Mouse (Mus musculus): ENCODE data around the gene Zbtb42. TPM values are rescaled to one million over a fixed set of nuclear protein-coding genes. Genes with fewer than 3 reads are reported as not detected.
A peak's percentile ranks its signal among the peaks of the same experiment; 100 is the strongest.

The Zbtb42 gene
- total RNA-seq, 1 experiment: 1.8 TPM

GRCm38 (mm10) chr12:112674132-112675011 is 4.3 kb upstream of the Zbtb42 start, which contains the start of gene Akt1:
TSS of gene Akt1 (minus strand) at chr12:112674884.
- TF ChIP-seq ZC3H11A (IDR thresholded peaks at IDR 0.05; ENCODE audit: borderline replicate concordance, low read depth, low read length) (no peak), MAFK (IDR thresholded peaks at IDR 0.05; ENCODE audit: insufficient read depth, low read depth, low read length) (no peak)
- DNase-seq (ENCODE audit: low read depth, low spot score): no peak
- Histone ChIP-seq H3K4me1 (ENCODE audit: control insufficient read depth in 2 of 2, insufficient read depth in 2 of 2, low read length in 2 of 2, poor library complexity in 1 of 2) (peaks cover 0 to 22% of the 10 kb centered on the region in 2 experiments; a peak in 2 of 4 replicates), H3K9ac (ENCODE audit: insufficient read depth, low read depth, low read length, poor library complexity, severe bottlenecking) (peak within 1 kb of the TSS; percentile 76), H3K9me3 (ENCODE audit: control insufficient read depth, insufficient read depth, low read depth, low read length) (no peaks in the 10 kb centered on the region), H3K36me3 (ENCODE audit: control insufficient read depth, insufficient read depth, low read length, poor library complexity, severe bottlenecking) (peaks cover 8% of the 10 kb centered on the region; the same call in 1 of the 2 replicates), H3K4me3 (ENCODE audit: insufficient read depth in 1 of 2, low read depth in 1 of 2, low read length in 2 of 2, poor library complexity in 1 of 2, severe bottlenecking in 1 of 2) (peak within 1 kb of the TSS; percentile 73 to 76), H3K27ac (ENCODE audit: insufficient read depth, low read depth, low read length, poor library complexity, severe bottlenecking) (no peak within 1 kb of the TSS)
- in situ Hi-C loops (cut with MboI; ENCODE audit: low sequenced_read_pairs in 2 of 2, unreplicated experiment in 2 of 2): no loop called here

DNA sequence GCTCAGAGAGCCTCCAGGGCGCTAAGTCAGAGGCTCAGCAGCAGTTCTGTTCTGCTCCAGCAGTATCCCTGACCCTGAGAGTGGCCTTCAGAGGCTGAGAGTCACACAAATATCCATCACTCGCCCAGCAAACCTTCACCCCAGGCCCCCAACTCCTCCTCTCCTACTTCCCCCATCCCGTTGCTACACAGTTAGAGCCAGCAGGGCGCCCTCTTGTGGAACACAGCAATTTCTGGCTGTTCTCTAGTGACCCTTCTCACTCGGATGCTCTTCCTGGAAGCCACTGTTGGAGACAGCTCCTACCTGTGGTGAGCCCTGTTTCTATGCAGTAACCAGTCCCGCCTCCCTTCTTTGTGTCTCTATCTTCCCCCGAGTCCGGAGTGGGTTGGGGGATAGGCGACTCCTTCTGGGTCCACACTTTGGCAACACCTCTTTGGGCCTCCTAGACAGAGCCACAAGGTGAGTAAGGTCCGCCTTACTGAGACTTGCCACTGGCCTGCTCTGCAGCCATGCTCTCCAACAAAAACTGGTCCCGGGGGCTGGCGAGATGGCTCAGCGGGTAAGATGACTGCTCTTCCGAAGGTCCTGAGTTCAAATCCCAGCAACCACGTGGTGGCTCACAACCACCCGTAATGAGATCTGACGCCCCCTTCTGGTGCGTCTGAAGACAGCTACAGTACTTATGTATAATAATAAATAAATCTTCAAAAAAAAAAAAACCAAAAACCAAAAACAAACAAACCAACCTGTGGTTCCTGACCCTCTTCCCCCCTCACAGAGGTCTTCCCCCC is 3.2 kb upstream of the Zbtb42 start:
- H3K4me3 ChIP-seq (ENCODE audit: insufficient read depth in 1 of 2, low read depth in 1 of 2, low read length in 2 of 2, poor library complexity in 1 of 2, severe bottlenecking in 1 of 2): peak overlapping the region; percentile 3 to 73; a peak in 3 of 4 replicates
- H3K9ac ChIP-seq (ENCODE audit: insufficient read depth, low read depth, low read length, poor library complexity, severe bottlenecking): peak overlapping the region; percentile 42; the same call in 1 of the 2 replicates
- no peak for TF ChIP-seq ZC3H11A (IDR thresholded peaks at IDR 0.05; ENCODE audit: borderline replicate concordance, low read depth, low read length)
- no peak for TF ChIP-seq CHD2 (IDR thresholded peaks at IDR 0.05; ENCODE audit: low read depth, low read length)
- no peak; the same call in 1 of the 2 replicates for TF ChIP-seq HCFC1 (IDR thresholded peaks at IDR 0.05; ENCODE audit: borderline replicate concordance, insufficient read depth, low read length)
- no peak for TF ChIP-seq MAFK (IDR thresholded peaks at IDR 0.05; ENCODE audit: insufficient read depth, low read depth, low read length)
- TF ChIP-seq ZNF384 (IDR thresholded peaks at IDR 0.05; ENCODE audit: low read depth, low read length): no peak
- H3K36me3 ChIP-seq (ENCODE audit: control insufficient read depth, insufficient read depth, low read length, poor library complexity, severe bottlenecking): no peaks in the 10 kb centered on the region
- in situ Hi-C loops (cut with MboI; ENCODE audit: low sequenced_read_pairs in 2 of 2, unreplicated experiment in 2 of 2): no loop called here
- DNase-seq (ENCODE audit: low read depth, low spot score): peak; percentile 89
- H3K27ac ChIP-seq (ENCODE audit: insufficient read depth, low read depth, low read length, poor library complexity, severe bottlenecking): no peak overlapping the region
- no peaks in the 10 kb centered on the region for H3K9me3 ChIP-seq (ENCODE audit: control insufficient read depth, insufficient read depth, low read depth, low read length)
- H3K4me1 ChIP-seq (ENCODE audit: control insufficient read depth in 2 of 2, insufficient read depth in 2 of 2, low read length in 2 of 2, poor library complexity in 1 of 2): peaks cover 0 to 24% of the 10 kb centered on the region in 2 experiments; a peak in 2 of 4 replicates

DNA sequence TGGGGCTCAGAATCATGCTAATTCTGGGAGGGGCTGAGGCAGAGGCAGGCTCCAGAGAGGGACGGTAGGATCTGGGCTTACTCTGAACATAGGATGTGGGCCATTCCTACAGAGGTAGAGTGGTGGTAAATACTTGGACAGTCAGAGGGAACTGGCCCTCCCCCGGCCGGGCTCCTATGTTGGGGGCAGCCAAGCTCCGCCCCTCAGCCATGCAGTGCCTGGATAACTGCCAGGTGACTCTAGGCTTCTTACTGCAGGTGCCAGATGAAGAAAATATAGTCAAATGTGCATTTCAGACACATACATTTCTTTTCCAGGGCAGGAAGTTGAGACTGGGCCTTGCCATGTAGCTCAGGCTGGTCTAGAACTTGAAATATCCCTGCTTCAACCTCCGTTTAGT is 1.6 kb upstream of the Zbtb42 start:
- Histone ChIP-seq H3K27ac (ENCODE audit: insufficient read depth, low read depth, low read length, poor library complexity, severe bottlenecking) (no peak overlapping the region), H3K36me3 (ENCODE audit: control insufficient read depth, insufficient read depth, low read length, poor library complexity, severe bottlenecking) (no peaks in the 10 kb centered on the region), H3K4me3 (ENCODE audit: insufficient read depth in 1 of 2, low read depth in 1 of 2, low read length in 2 of 2, poor library complexity in 1 of 2, severe bottlenecking in 1 of 2) (no peak overlapping the region), H3K9ac (ENCODE audit: insufficient read depth, low read depth, low read length, poor library complexity, severe bottlenecking) (no peak overlapping the region), H3K9me3 (ENCODE audit: control insufficient read depth, insufficient read depth, low read depth, low read length) (no peaks in the 10 kb centered on the region), H3K4me1 (ENCODE audit: control insufficient read depth in 2 of 2, insufficient read depth in 2 of 2, low read length in 2 of 2, poor library complexity in 1 of 2) (peaks cover 0 to 18% of the 10 kb centered on the region in 2 experiments; a peak in 2 of 4 replicates)
- no peak for DNase-seq (ENCODE audit: low read depth, low spot score)
- in situ Hi-C loops (cut with MboI; ENCODE audit: low sequenced_read_pairs in 2 of 2, unreplicated experiment in 2 of 2): no loop called here
- TF ChIP-seq ZC3H11A (IDR thresholded peaks at IDR 0.05; ENCODE audit: borderline replicate concordance, low read depth, low read length): no peak
- TF ChIP-seq HCFC1 (IDR thresholded peaks at IDR 0.05; ENCODE audit: borderline replicate concordance, insufficient read depth, low read length): no peak
- TF ChIP-seq MAFK (IDR thresholded peaks at IDR 0.05; ENCODE audit: insufficient read depth, low read depth, low read length): no peak
- no peak for TF ChIP-seq CHD2 (IDR thresholded peaks at IDR 0.05; ENCODE audit: low read depth, low read length)
- TF ChIP-seq ZNF384 (IDR thresholded peaks at IDR 0.05; ENCODE audit: low read depth, low read length): no peak

DNA sequence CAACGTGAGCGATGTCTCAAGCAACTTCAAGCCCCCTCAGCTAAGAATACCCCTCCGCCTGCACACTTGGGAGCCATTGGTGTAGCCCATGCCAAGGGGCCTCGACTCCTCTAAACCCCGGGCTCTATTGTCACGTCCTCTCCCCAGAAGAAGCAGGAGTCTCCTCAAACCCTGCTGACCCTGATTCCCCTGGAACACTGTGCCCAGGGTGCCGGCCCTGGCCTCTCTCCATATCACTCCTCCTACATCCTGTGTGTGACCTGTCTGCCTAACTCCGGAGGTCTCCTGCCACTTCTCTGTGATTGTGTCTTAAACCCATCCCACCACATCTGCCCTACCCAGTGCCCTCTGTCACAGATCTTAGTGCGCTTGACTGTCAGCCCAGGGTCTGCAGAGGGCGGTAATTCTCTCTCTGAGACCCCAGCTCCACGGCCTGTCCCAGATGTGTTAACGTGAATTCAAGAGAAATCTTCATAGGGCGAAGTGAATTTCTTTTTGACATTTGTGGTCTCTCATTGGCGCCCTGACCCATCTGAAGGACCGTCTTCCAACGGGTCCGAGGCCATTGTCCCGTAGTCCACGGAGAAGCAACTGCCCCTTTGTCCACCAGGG is 579 bp upstream of the Zbtb42 start:
- Histone ChIP-seq H3K36me3 (ENCODE audit: control insufficient read depth, insufficient read depth, low read length, poor library complexity, severe bottlenecking) (no peaks in the 10 kb centered on the region), H3K27ac (ENCODE audit: insufficient read depth, low read depth, low read length, poor library complexity, severe bottlenecking) (no peak overlapping the region), H3K9ac (ENCODE audit: insufficient read depth, low read depth, low read length, poor library complexity, severe bottlenecking) (no peak overlapping the region), H3K9me3 (ENCODE audit: control insufficient read depth, insufficient read depth, low read depth, low read length) (no peaks in the 10 kb centered on the region), H3K4me3 (ENCODE audit: insufficient read depth in 1 of 2, low read depth in 1 of 2, low read length in 2 of 2, poor library complexity in 1 of 2, severe bottlenecking in 1 of 2) (peak overlapping the region; percentile 70 to 90), H3K4me1 (ENCODE audit: control insufficient read depth in 2 of 2, insufficient read depth in 2 of 2, low read length in 2 of 2, poor library complexity in 1 of 2) (peaks cover 0 to 13% of the 10 kb centered on the region in 2 experiments; a peak in 2 of 4 replicates)
- DNase-seq (ENCODE audit: low read depth, low spot score): no peak
- in situ Hi-C loops (cut with MboI; ENCODE audit: low sequenced_read_pairs in 2 of 2, unreplicated experiment in 2 of 2): no loop called here
- TF ChIP-seq ZC3H11A (IDR thresholded peaks at IDR 0.05; ENCODE audit: borderline replicate concordance, low read depth, low read length) (no peak), HCFC1 (IDR thresholded peaks at IDR 0.05; ENCODE audit: borderline replicate concordance, insufficient read depth, low read length) (no peak), MAFK (IDR thresholded peaks at IDR 0.05; ENCODE audit: insufficient read depth, low read depth, low read length) (no peak), CHD2 (IDR thresholded peaks at IDR 0.05; ENCODE audit: low read depth, low read length) (no peak), ZNF384 (IDR thresholded peaks at IDR 0.05; ENCODE audit: low read depth, low read length) (no peak)

Data from ES-E14 (cell line).